Mouse (Mus musculus): ENCODE data around the gene Serpina3f.

Serpina3f gene

GRCm38 (mm10) chr12:104261041-104261440 lies 46.7 kb downstream of the Serpina3f start:
- no peak for DNase-seq

- DNase-seq = no peak
Measured at GRCm38 (mm10) chr12:104262863-104263262, 48.5 kb downstream of the Serpina3f start, which contains the start of gene Serpina3i. TSS of gene Serpina3i (plus strand) at chr12:104263122.

DNA sequence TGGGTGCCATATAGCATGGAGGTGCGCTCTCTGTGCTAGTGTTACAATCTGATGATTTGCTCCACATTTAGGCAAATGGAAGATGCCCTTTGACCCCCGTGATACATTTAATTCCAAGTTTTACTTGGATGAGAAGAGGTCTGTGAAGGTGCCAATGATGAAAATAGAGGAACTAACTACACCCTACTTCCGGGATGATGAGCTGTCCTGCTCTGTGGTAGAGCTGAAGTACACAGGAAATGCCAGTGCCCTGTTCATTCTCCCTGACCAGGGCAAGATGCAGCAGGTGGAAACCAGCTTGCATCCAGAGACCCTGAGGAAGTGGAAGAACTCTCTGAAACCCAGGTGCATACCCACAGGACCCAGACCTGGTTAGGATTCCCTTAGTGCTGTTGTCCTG lies 52.0 kb downstream of the Serpina3f start:
- no peak for DNase-seq
